Comparison of ENCODE assay signal across 8 mouse cellular contexts in the genomic region with DNA sequence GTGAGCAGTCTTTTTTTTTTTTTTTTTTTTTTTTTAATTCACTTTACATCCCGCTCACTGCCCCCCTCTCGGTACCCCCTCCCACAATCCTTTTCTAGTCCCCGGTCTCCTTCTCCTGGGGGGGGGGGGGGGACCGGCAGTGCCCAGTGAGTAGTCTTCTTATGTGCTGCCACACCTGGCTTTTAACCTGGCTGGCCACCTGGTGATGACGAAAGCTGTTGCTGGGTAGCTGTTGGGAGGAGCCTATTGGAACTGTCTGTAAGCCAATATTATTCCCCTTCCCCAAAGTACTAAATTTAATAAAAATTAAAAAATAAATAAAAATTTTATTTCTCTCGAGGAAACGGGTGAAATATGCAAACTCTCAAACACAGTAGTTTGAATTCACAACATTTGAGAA. TPM values are rescaled to one million over a fixed set of nuclear protein-coding genes. Genes with fewer than 3 reads are reported as not detected.
DNase-seq lines count a peak whose midpoint lies in the region; ATAC-seq lines count a peak whose summit lies in the region.

No protein-coding gene starts in this region.

- H3K27ac ChIP-seq in hindbrain, embryonic 10.5 days, result no peak overlapping the region
- H3K27ac ChIP-seq in limb, embryonic 13.5 days, result no peak overlapping the region
- H3K27ac ChIP-seq in neural tube, embryonic 14.5 days (ENCODE audit: low read depth, low read length), result no peak overlapping the region

- peaks cover 28% of the 10 kb centered on the region for H3K4me1 ChIP-seq in hindbrain, embryonic 10.5 days (replicated peaks)
- peaks cover 20% of the 10 kb centered on the region for H3K4me1 ChIP-seq in limb, embryonic 13.5 days
- H3K4me1 ChIP-seq in neural tube, embryonic 14.5 days (ENCODE audit: control insufficient read depth, insufficient read depth, low read length), result peaks cover 6% of the 10 kb centered on the region; the same call in 1 of the 2 replicates

- peak; percentile 25 for DNase-seq in left cerebral cortex, postnatal 4 days
- no peak for DNase-seq in left cerebral cortex, adult 9 months (ENCODE audit: low spot score in 2 of 2)
- peak; percentile 17 for DNase-seq in hindbrain, embryonic 10.5 days (ENCODE audit: low spot score)
- DNase-seq in gastrocnemius, postnatal 25 days, result no peak
- DNase-seq in frontal cortex, postnatal 36 days (ENCODE audit: low spot score in 2 of 2), result no peak

- 7% methylated on average over 7 of the region's 7 CpGs for WGBS in hindbrain, embryonic 10.5 days
- WGBS in limb, embryonic 13.5 days, result 5% methylated on average over 4 of the region's 7 CpGs
- WGBS in neural tube, embryonic 14.5 days, result 17% methylated on average over 7 of the region's 7 CpGs

- no peak for ATAC-seq in limb, embryonic 13.5 days (ENCODE audit: low FRiP score, low read depth)
- ATAC-seq in neural tube, embryonic 14.5 days (ENCODE audit: low read depth), result no peak
- ATAC-seq in inflammation-experienced regulatory T-cells, adult 6 months, result no peak

- H3K4me2 ChIP-seq in limb, embryonic 13.5 days (replicated peaks), result peak overlapping the region; percentile 53
- peak overlapping the region; percentile 37 for H3K4me2 ChIP-seq in neural tube, embryonic 14.5 days (ENCODE audit: low read depth, low read length)

- no peaks in the 10 kb centered on the region for H3K36me3 ChIP-seq in hindbrain, embryonic 10.5 days
- H3K36me3 ChIP-seq in limb, embryonic 13.5 days, result no peaks in the 10 kb centered on the region
- no peaks in the 10 kb centered on the region for H3K36me3 ChIP-seq in neural tube, embryonic 14.5 days (ENCODE audit: control insufficient read depth, insufficient read depth, low read length)

- H3K9me3 ChIP-seq in hindbrain, embryonic 10.5 days, result no peaks in the 10 kb centered on the region
- H3K9me3 ChIP-seq in limb, embryonic 13.5 days, result no peaks in the 10 kb centered on the region; the same call in 1 of the 2 replicates
- no peaks in the 10 kb centered on the region for H3K9me3 ChIP-seq in neural tube, embryonic 14.5 days (ENCODE audit: control insufficient read depth, low read length)

- no peak overlapping the region for H3K9ac ChIP-seq in limb, embryonic 13.5 days
- H3K9ac ChIP-seq in neural tube, embryonic 14.5 days (replicated peaks; ENCODE audit: low read depth, low read length), result no peak overlapping the region

- intact Hi-C loops in left cerebral cortex, postnatal 4 days (cut with DNase I), result loop anchor here (10.0 kb wide), 1 partner anchor 372 kb away; no protein-coding TSS in a partner anchor

- H3K4me3 ChIP-seq in hindbrain, embryonic 10.5 days, result peak overlapping the region; percentile 43
- H3K4me3 ChIP-seq in limb, embryonic 13.5 days, result no peak overlapping the region
- H3K4me3 ChIP-seq in neural tube, embryonic 14.5 days (ENCODE audit: low read depth, low read length), result no peak overlapping the region

- no peaks in the 10 kb centered on the region for H3K27me3 ChIP-seq in hindbrain, embryonic 10.5 days (ENCODE audit: insufficient read depth, poor library complexity, severe bottlenecking)
- H3K27me3 ChIP-seq in limb, embryonic 13.5 days, result no peaks in the 10 kb centered on the region
- no peaks in the 10 kb centered on the region for H3K27me3 ChIP-seq in neural tube, embryonic 14.5 days (ENCODE audit: control insufficient read depth, insufficient read depth, low read length)

RNA-seq across cellular contexts. Expression of gene Cdk15, which starts 3.9 kb away (rescaled TPM):
- under 1 TPM in 1 of 2 experiments, not detected in 1; 0.34 TPM for total RNA-seq in left cerebral cortex, postnatal 4 days (2021)
- 1.3 and 1.7 TPM in 2 replicates for polyA plus RNA-seq in hindbrain, embryonic 10.5 days (2016; fragmentation: Nextera tagmentation; extraction: Ambion mirVana)
- polyA plus RNA-seq in limb, embryonic 13.5 days (2015; fragmentation: Nextera tagmentation; extraction: Ambion mirVana), result 0.15 and 0.43 TPM in 2 replicates
- polyA plus RNA-seq in neural tube, embryonic 14.5 days (2014; fragmentation: Nextera tagmentation; extraction: Ambion mirVana), result 1.0 and 1.8 TPM in 2 replicates
- polyA plus RNA-seq in inflammation-experienced regulatory T-cells, adult 6 months (2017; shearing (Covaris generic)), result not detected
- under 1 TPM in 1 of 2 experiments, not detected in 1; 0.20 TPM for total RNA-seq in gastrocnemius, postnatal 25 days (2021)

RNA-seq across cellular contexts. Expression of gene Als2, which starts 15.7 kb away (rescaled TPM):
- total RNA-seq in left cerebral cortex, postnatal 4 days (2021), result 10 to 100 TPM; 41.3 to 42.8 TPM
- 17.5 and 18.0 TPM in 2 replicates for polyA plus RNA-seq in hindbrain, embryonic 10.5 days (2016; fragmentation: Nextera tagmentation; extraction: Ambion mirVana)
- polyA plus RNA-seq in limb, embryonic 13.5 days (2015; fragmentation: Nextera tagmentation; extraction: Ambion mirVana), result 8.6 and 9.1 TPM in 2 replicates
- 19.2 and 23.9 TPM in 2 replicates for polyA plus RNA-seq in neural tube, embryonic 14.5 days (2014; fragmentation: Nextera tagmentation; extraction: Ambion mirVana)
- polyA plus RNA-seq in inflammation-experienced regulatory T-cells, adult 6 months (2017; shearing (Covaris generic)), result 1 to 10 TPM; 6.7 to 8.2 (median 8.0) TPM
- total RNA-seq in gastrocnemius, postnatal 25 days (2021), result 10 to 100 TPM; 14.4 to 15.1 TPM

Comparison
In these comparisons a context has a peak if more than half of its experiments do, and no peak if none do; other contexts are left out.
1. DNase-seq: peak in left cerebral cortex, postnatal 4 days (single experiment) and hindbrain, embryonic 10.5 days (single experiment); none in left cerebral cortex, adult 9 months (0 of 2), gastrocnemius, postnatal 25 days (single experiment) and frontal cortex, postnatal 36 days (0 of 2).